Mouse (Mus musculus) thymus, postnatal 4 days (tissue): Measurements from ENCODE around the gene Gapvd1.
"Not testable (repeated sequence)": the region's sequence is repeated elsewhere in the genome, so short reads cannot be mapped to it uniquely, and the experiment has no call there.

Experiments used
- DNase-seq: peaks from one replicate; pipeline ENCODE4 v3.0.0; 2021

Gene Gapvd1

GRCm38 (mm10) chr2:34754551-34755358 lies at the start of gene Gapvd1:
Gapvd1 (minus strand) TSS chr2:34755232.
- DNase-seq: peak; percentile 64

GRCm38 (mm10) chr2:34804815-34805214 lies 49.8 kb upstream of the Gapvd1 start:
- no peak for DNase-seq

GRCm38 (mm10) chr2:34804172-34804571 lies 49.1 kb upstream of the Gapvd1 start:
- no peak for DNase-seq

GRCm38 (mm10) chr2:34803746-34804145 lies 48.7 kb upstream of the Gapvd1 start:
- DNase-seq: no peak

- peak; percentile 54 for DNase-seq
These were observed 47.7 kb upstream of the Gapvd1 start for GRCm38 (mm10) chr2:34802565-34803245.

- peak; percentile 95 for DNase-seq
These were observed 46.8 kb upstream of the Gapvd1 start for GRCm38 (mm10) chr2:34801516-34802482.

- no peak for DNase-seq
These were observed 45.3 kb upstream of the Gapvd1 start for GRCm38 (mm10) chr2:34800371-34800770.

GRCm38 (mm10) chr2:34799357-34800256 lies 44.6 kb upstream of the Gapvd1 start, which contains the start of gene Rabepk:
Rabepk (minus strand) TSS chr2:34799912.
- DNase-seq: peak; percentile 91

GRCm38 (mm10) chr2:34795426-34795825 lies 40.4 kb upstream of the Gapvd1 start:
- no peak for DNase-seq

- no peak for DNase-seq
These were observed 39.5 kb upstream of the Gapvd1 start for GRCm38 (mm10) chr2:34794511-34794910.

GRCm38 (mm10) chr2:34792543-34792942 lies 37.5 kb upstream of the Gapvd1 start:
- DNase-seq: not testable (repeated sequence)

GRCm38 (mm10) chr2:34790282-34790681 lies 35.2 kb upstream of the Gapvd1 start:
- DNase-seq: peak; percentile 65

GRCm38 (mm10) chr2:34784085-34784484 lies 29.1 kb upstream of the Gapvd1 start:
- DNase-seq: peak; percentile 68

GRCm38 (mm10) chr2:34783064-34784020 lies 28.3 kb upstream of the Gapvd1 start:
- no peak for DNase-seq

GRCm38 (mm10) chr2:34777237-34777868 lies 22.3 kb upstream of the Gapvd1 start:
- no peak for DNase-seq

GRCm38 (mm10) chr2:34774493-34774892 lies 19.5 kb upstream of the Gapvd1 start:
- no peak for DNase-seq

GRCm38 (mm10) chr2:34773673-34774072 lies 18.6 kb upstream of the Gapvd1 start:
- no peak for DNase-seq

GRCm38 (mm10) chr2:34772252-34773235 lies 17.5 kb upstream of the Gapvd1 start:
- peak; percentile 81 for DNase-seq
